Mouse (Mus musculus) cerebellum, adult (tissue): ENCODE results near the gene Tmod4.
A peak's percentile ranks its signal among the peaks of the same experiment; 100 is the strongest.
"Not testable (repeated sequence)": the region's sequence is repeated elsewhere in the genome, so short reads cannot be mapped to it uniquely, and the experiment has no call there.

Experiments
- ATAC-seq: cut with Nextera tagmentation; 2 replicates; pipeline ENCODE4 v1.9.2; 2017; ENCODE audit warnings: mild to moderate bottlenecking, moderate library complexity, mixed read lengths; ENCODE audit not compliant: insufficient number of reproducible peaks, low FRiP score, low TSS enrichment

Gene Tmod4

DNA sequence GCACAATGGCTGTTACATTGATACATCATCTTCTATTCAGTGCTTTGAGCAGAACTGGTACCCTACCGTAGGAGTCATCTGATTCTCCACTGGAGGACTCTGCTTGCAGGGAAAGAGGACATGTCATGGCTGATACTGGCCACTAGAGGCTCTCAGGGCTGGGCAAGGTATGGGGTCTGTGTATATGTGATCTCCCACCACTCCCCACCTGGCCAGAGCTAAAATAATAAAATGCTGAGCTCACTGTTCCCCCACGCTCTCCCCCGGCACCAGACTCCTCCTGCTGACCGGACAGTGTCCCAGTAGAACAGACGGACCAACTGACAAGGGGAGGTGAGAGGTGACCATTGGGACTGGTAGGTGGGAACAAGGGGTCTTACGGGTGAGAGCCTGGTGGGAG, at the start of gene Tmod4:
Tmod4 (plus strand) TSS at position 231 of the 400 bp plus-strand sequence.
- no peak for ATAC-seq

DNA sequence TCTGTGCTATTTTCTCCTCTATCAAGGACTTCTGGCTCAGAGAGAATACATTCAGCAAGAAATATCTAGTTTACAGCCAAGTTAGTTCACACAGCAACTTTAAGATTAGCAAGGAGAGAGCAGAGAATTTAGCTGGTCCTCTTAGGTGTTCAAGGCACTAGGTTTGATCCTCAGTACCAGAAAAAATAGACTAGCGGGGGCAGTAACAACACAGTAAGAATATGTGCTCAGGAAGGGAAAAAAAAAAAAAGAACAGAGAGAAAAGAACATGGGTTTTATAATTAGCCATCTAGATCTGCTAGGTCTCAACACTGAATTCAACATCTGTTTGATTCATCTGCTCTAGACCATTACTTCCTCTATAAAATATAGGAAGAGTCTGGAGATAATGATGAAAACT, 36.2 kb upstream of the Tmod4 start:
- no peak for ATAC-seq

DNA sequence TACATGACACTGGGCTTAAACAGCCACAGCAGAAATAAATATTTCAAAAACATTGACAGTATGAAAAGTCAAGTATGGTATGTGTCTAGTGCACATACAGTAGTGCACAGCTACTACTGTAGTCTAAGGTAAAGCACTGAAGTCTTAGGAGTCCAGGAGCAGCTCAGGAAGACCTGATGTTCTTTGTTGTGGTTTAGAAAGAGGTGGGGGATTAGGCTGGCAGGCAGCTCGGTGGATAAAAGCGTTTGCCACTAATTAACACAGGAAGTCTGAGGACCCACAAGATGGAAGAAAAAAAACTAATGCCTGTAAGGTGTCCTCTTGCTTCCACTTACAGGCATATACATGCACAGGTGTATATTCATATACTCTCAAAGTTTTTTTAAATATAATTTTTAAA, 23.4 kb upstream of the Tmod4 start:
- no peak for ATAC-seq

DNA sequence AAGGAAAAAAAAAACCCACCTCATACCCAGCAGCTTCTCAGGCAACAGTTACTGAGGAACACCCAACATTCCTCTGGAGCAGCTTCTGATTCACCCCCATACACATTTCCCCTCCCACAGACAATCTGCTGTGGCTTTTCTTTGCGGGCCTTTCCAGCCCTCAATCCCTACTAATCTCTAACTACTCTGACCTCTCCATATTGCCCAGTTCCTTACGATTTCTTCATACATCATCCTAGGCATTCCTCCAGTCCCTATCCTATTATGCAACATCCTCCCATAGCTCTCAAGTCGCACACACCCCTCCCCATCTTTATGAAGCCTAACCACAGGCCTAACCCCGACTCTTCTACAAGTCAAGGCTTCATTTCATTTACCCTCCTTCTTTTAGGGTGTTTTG, 19.2 kb upstream of the Tmod4 start:
- no peak for ATAC-seq

DNA sequence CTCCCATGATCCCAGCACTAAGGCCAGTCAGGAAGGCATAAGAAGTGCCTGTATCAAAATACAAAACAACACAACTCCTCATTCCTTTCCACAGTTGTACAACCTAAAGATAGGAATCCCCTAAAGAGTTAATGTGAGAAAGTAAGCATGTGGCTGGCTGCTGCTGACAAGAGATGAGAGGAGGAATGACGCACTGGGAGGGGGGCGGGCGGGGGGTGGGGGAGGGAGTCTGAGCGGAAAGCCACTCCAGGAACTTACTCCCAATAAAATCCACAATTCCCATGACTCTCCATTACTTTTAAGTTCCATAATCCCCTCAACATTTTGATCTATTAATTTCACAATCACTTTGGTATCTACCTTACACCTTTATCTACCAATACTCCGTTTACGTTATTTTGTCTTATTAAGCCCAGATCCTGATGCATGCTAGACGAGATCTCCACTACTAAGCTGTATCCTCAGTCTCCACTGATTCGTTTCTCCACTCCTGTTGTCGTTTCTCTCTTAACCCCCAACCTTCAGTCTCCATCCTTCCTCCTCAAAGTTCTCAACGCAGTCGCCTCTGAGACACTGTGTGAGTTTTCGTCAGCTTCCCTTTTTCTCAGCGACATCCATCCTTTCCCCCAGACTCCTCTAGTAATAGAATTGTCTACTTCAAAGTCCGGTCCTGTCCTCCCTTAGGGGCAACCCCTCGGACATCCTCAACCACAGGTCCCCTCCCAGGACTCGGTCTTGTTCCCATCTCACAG, 18.5 kb upstream of the Tmod4 start:
- ATAC-seq: no peak

DNA sequence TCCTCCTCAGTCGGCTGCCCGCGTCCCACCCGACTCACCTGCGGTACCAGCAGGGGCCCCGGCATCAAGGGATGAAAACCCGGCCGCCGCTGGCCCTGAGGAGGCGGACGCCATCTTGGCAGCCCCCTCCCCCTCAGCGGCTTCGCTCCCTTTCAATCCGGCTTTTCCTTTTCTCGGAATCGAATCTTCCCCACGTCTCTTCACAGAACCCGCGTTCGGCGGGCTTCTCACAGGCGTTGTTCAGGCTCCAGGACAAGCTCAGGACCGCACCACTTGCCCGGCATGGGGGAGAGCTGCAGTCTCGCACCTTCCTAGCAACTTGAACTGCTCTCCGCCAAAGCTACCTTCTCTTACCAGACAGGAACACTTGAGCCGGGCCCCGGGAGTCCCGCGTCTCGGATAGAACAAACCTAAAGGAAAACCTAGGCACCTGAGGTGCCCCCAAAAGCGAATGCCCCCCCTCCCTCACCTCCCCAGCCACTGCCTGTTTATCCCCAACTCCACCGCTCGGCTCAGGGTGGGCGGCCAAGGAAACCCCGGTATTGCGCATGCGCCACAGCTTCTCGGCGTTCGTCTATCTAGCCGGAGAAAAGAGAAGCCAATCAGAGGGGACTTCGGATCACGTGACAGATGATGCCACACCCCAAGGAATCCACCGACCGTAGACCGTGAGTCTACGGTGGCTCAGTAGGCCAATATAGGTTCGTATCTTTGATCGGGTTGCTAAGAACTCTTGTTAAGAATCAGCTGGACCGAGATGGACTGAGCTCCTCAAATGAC, 17.7 kb upstream of the Tmod4 start, which contains the start of gene Pip5k1a:
Pip5k1a (minus strand) TSS at position 593 of the 780 bp plus-strand sequence.
- peak; percentile 89 for ATAC-seq

DNA sequence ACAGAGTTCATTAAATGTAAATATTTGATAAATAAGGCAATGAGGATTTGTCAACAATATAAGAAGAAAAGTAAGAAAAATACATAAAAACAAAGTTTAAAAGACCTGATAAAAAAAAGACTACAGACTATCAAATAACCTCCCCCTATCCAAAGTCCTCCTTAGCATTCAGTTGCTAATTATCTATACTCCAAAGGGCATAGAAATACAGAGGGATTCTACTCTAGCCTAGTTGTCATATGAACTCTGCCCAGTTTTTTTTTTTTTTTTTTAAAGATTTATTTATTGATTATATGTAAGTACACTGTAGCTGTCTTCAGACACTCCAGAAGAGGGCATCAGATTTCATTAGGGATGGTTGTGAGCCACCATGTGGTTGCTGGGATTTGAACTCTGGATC, 17.0 kb upstream of the Tmod4 start:
- ATAC-seq: not testable (repeated sequence)

DNA sequence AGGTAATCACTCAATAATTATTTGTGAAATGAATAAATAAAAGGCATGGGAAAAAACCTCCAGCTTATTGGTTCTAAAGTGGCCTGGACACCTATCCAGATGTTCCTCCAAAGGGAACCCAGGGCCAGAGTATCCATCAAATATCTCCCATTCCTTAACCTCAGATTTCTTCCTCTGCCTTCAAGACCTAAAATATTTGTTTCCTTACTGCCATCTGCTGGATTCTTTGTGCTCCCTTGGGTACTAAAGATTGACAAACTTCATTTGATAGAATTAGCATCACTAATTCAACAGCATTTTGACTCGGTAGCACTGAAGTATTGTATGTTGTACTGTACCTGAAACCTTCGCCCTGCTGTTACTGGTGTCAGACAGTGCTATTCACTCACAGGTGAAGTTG, 16.4 kb upstream of the Tmod4 start:
- no peak for ATAC-seq

DNA sequence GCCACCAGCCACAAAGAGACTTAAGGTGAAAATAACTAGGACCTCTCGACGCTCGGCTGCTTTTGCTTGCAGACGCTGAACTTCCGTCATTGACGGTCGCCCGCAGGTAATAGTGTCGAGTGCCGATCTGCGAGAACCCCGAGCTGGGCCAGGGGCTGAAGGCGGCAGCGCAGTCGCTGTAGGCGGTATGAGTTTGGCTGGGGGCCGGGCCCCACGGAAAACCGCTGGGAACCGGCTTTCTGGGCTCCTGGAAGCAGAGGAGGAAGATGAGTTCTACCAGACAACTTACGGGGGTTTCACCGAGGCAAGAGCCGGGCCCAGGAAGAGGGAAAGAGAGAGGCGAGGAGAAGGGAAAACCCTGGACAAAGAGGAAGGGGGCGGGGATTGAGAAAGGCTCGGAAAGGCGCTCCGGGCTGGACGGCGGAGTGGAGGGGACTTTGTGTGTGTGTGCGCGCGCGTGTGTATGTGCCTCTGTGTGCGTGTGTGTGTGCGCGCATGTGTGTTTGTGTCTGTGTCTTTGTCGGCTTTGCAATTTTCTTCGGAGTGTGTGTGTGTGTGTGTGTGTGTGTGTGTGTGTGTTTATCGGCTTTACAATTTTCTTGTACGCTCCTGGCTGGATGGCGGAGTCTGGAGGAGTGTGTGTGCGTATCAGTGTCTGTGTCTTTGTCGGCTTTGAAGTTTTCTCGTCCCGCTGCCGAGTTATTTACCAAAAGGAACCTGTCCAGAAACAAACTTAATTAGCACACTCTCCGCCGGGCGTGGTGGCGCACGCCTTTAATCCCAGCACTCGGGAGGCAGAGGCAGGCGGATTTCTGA, 13.2 kb upstream of the Tmod4 start, which contains the start of gene Vps72:
Vps72 (plus strand) TSS at position 112 of the 816 bp plus-strand sequence.
- peak; percentile 71; the same call in 1 of the 2 replicates for ATAC-seq

DNA sequence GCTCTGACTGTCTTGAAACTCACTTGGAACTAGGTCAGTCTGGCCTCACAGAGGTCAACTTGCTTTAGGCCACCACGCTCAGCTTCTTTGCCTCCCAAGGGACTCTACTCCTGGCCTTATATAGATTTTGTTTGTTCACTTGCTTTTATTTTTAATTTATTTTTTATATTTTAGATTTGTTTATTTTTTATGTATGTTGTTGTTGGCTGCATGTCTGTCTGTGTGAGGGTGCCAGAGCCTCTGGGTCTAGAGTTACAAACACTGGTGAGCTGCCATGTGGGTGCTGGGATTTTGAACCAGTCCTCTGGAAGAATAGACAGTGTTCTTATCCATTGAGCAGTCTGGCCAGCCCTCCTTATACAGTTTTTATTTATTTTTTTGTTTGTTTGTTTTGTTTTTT, 11.5 kb upstream of the Tmod4 start:
- ATAC-seq: no peak

DNA sequence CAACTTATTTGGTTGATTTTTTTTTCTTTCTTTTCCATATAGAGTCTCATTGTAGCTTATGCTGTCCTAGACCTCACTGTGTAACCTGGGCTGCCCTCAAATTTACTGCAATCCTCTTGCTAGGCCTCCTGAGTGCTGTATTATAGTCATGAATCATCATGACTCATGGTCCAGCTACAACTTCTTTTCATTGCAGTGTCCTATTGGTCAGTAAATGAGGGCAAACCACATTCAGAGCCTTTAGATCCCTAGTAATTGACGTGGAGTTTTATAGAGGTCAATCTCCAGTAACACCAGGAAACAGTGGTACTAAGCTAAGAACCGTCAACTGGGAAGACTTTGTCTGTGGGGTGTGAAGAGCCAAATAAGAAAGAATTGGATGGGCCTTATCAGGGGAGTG, 6.5 kb upstream of the Tmod4 start:
- ATAC-seq: no peak

DNA sequence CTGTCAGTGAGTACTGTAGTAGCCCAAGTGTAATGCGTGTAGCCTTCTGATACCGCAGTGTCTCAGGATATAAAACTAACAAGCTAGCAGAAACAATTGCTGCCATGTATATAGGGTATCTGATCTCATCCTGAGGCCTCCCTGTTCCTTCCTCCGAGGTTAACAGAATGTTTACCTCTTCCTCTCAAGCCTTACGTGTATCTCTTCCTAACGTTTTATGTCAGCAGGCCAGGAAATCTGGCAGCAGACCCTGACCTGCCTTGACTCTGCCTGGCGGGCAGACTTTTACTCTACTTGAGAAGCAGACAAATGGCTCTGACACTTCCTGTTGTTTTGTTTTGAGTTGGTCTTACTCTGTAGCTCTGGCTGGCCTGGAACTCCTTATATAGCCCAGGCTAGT, 2.7 kb upstream of the Tmod4 start:
- no peak for ATAC-seq

DNA sequence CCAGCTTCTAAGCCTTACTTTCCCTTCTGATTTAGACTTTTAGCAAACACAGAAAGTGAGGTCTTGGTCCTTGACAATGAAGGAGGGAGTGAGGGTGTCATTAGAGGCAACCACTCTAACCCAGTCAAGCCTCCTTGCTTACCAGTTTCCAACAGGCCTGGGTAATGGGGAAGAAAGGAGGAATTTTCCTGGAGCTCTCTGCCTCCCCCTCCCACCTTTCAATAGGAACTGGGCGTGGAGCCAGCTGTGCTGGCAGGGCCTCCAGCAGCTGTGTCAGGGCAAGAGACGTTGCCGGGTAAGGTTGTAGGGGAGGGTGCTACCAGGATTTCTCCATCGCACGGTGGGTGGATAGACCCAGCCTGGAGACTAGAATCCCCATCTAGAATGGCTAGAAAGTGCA, 696 bp downstream of the Tmod4 start:
- ATAC-seq: no peak

DNA sequence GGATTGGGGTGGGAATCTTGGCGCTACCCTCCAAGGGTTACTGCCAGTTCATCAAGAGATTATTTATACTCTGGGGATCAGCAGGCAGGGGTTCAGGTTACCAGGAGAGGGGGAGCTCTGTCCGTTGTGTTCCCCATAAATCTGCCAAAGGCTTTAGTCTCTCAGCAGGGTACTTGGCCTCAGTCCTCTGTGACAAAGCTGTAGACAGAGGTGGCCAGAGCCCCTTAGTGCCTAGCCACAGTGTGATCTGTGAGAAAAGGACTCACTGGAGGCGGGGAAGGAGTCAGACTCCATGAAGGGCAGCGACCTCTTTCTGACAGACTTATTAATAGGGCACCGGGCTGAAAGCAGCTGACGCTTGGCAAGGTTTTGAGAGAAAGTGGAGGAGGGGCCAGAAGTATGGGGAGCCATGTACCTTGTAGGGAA, 5.0 kb downstream of the Tmod4 start:
- ATAC-seq: 0 out of 2 replicates have a peak, but pooled peaks have one; percentile 52

DNA sequence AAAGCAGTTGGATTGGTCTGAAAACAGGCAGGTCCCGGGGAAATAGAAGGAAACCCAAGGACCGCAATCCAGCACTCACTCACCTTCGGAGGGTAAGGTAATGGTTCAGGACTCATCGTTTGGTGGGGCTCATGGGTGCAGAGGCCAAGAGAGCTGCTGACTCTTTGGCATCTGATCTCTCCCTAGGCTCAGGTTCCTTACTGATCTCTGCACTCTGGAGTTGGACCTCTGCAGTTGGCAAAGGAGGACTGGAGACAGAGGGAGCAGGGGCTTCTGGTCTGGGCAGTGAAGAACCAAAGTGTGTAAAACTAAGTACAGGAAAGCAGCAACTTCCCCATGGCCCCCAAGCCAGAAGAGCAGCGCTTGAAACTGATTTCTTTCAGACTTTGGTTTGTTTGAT, 5.8 kb downstream of the Tmod4 start:
- ATAC-seq: no peak

DNA sequence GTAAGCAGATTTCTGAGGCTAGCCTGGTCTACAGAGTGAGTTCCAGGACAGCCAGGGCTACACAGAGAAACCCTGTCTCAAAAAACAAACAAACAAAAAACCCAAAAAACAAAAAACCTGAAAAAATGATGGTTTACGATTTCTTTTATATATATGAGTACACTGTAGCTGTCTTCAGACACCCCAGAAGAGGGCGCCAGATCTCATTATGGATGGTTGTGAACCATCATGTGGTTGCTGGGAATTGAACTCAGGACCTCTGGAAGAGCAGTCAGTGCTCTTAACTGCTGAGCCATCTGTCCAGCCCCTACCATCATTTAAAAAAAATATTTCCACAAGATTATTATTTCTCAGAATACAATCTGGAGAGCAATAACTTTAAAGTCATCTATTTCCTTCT, 8.1 kb downstream of the Tmod4 start:
- not testable (repeated sequence) for ATAC-seq

DNA sequence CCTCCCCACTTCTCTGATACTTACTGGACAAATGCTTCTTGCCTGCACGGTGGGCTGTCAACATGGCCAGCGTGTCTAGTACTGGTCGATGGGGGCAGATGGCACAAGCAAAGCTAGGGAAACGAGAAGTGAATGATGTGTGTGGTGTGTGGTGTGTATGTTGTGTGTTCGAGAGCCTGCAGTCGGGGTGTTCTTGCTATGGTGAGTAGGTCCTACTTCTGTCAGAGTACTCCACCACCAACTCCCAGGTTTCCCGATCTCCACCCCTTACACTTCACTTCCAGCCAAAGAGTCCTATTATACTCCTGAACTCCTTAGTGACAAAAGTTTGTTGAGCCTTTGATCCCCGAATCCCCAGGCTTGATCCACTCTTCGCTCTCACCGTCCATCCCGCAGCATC, 8.9 kb downstream of the Tmod4 start:
- ATAC-seq: no peak

DNA sequence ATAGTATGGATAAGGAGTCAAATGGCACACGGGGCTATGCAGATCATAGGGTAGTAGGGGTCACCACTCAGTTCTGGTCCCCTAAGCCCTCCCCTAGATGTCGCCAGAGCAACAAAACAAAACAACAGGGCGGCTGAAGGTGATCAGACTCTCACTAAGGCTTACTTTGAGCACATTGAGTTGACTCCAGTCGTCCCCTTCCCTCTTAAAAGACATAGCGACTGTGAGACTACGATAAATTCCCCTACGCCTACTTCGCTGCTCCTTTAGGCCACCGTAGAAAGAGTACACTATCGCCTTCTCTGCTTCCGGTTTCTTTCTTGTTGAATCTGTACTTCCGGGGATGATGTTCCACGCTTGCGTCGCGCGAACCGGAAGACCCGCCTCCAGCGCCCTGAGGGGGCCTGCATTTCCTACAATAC, 9.4 kb downstream of the Tmod4 start, which contains the start of the genes Scnm1 and Lysmd1:
Scnm1 (minus strand) TSS at position 332 of the 422 bp plus-strand sequence.
Lysmd1 (plus strand) TSS at position 409 of the 422 bp plus-strand sequence.
- ATAC-seq: peak; percentile 89

DNA sequence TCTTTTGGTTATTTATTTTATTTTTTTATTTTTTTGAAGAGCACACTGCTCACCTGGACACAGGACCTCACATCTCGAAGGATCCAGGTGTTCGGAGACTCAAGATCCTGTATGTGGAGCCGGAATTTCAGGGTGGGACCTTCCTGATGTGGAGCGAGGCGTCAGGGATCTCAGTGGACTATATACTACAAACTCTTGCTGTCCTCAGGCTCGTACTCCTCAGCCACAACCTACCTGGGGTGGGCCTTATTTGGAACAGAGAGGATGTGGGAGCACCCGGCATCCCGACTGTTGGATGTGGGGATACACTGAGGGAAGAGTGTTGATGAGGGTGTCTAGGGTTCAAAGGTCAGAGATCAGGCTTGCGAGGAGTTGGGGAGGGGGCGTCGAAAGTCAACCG, 9.9 kb downstream of the Tmod4 start:
- 0 out of 2 replicates have a peak, but pooled peaks have one; percentile 6 for ATAC-seq

DNA sequence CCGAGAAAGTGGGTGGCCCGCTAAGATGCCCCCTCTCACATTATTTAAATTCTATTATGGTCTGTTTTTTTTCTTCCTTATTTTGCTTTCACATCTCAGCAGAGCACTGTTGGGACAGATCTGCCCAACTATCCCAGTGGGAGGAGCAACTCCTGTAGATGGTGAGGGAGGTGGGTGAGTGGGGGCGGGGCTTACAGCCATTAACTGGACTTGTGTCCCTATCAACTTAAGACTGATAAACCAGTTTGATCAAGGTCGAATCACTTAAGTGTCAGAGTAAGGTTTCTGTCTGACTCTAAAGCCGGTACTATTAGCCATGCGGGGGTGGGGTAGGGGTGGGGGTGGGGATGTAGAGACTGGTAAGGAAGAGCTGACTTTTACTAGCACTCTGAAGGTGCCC, 10.7 kb downstream of the Tmod4 start:
- no peak for ATAC-seq
